Comparison of ENCODE assay signal across 12 mouse cellular contexts in the genomic region with DNA sequence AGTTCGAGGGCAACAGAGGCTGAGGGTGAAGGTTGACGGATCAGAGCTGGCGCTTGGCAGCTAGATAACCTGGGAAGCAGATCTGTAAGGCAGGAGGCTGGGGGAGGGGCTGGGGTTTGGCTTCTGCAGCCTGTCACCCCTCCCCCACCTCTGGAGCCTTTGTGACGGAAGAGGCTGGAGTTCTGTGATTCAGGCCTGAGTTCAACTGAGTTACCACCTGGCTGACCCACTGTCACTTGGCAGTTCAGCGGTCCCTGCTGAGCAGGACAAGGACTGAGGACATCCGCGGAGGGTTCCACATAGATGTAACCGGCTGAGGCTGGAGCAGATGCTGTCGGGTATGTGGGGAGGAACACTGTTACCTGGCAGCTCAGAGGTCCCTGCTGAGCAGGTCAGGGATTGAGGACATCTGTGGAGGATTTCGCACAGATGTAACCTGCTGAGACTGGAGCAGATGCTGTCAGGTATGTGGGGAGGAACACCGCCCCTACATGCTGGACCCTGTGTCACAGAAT.
DNase-seq lines count a peak whose midpoint lies in the region; ATAC-seq and TF ChIP-seq lines count a peak whose summit lies in the region.
"Had no signal": no experiment of that assay in that cellular context is flagged by ENCODE, and none has a peak within 500 bp of the region (broad histone marks: within the 10 kb centered on the region; RNA-seq: fewer than 3 reads in every experiment).

No protein-coding gene starts in this region.

- DNase-seq in liver, embryonic 11.5 days (ENCODE audit: low spot score), result no peak
- peak; percentile 88 to 93 for DNase-seq in cerebellum, adult 2 months
- DNase-seq in adrenal gland, postnatal 14 days, result no peak
- DNase-seq in frontal cortex, postnatal 25 days (ENCODE audit: low spot score in 2 of 2), result no peak
- no peak for DNase-seq in left cerebral cortex, adult 2 months (ENCODE audit: extremely low spot score in 1 of 2, low spot score in 2 of 2)
- DNase-seq: layer of hippocampus, adult 9-11 months had no signal

- TF ChIP-seq CTCF in cerebellum, adult 2 months (IDR thresholded peaks at IDR 0.05; ENCODE audit: borderline replicate concordance, insufficient read depth, low read depth, low read length), result no peak
- TF ChIP-seq CTCF in left cerebral cortex, adult 2 months (IDR thresholded peaks at IDR 0.05), result no peak

- ATAC-seq in liver, embryonic 11.5 days (replicated peaks; ENCODE audit: low FRiP score), result no peak
- no peak for ATAC-seq in liver, embryonic 12.5 days
- no peak for ATAC-seq in forebrain, embryonic 13.5 days
- ATAC-seq in neural tube, embryonic 13.5 days (ENCODE audit: low read depth), result peak; percentile 11; the same call in 1 of the 2 replicates
- ATAC-seq: Patski had no signal

- H3K4me2 ChIP-seq in liver, embryonic 11.5 days, result peak overlapping the region; percentile 14; the same call in 1 of the 2 replicates
- no peak overlapping the region for H3K4me2 ChIP-seq in liver, embryonic 12.5 days
- 0 out of 2 replicates have a peak overlapping the region, but pooled peaks have one; percentile 2 for H3K4me2 ChIP-seq in forebrain, embryonic 13.5 days
- H3K4me2 ChIP-seq in neural tube, embryonic 13.5 days, result no peak overlapping the region
- H3K4me2 ChIP-seq: stomach, embryonic 15.5 days had no signal

- no peaks in the 10 kb centered on the region for H3K36me3 ChIP-seq in liver, embryonic 11.5 days (ENCODE audit: control insufficient read depth, insufficient read depth, low read length)
- no peaks in the 10 kb centered on the region for H3K36me3 ChIP-seq in liver, embryonic 12.5 days
- no peaks in the 10 kb centered on the region for H3K36me3 ChIP-seq in forebrain, embryonic 13.5 days (ENCODE audit: poor library complexity, severe bottlenecking)
- no peaks in the 10 kb centered on the region for H3K36me3 ChIP-seq in neural tube, embryonic 13.5 days
- H3K36me3 ChIP-seq: stomach, embryonic 15.5 days had no signal

- WGBS in liver, embryonic 11.5 days, result 23% methylated on average over 11 of the region's 11 CpGs
- 22% methylated on average over 11 of the region's 11 CpGs for WGBS in liver, embryonic 12.5 days (ENCODE audit: insufficient replicate concordance)
- 5% methylated on average over 11 of the region's 11 CpGs for WGBS in cerebellum, adult 2 months
- WGBS in forebrain, embryonic 13.5 days, result 19% methylated on average over 11 of the region's 11 CpGs
- WGBS in neural tube, embryonic 13.5 days, result 28% methylated on average over 11 of the region's 11 CpGs

- no peaks in the 10 kb centered on the region for H3K4me1 ChIP-seq in liver, embryonic 11.5 days (replicated peaks; ENCODE audit: control insufficient read depth, insufficient read depth, low read length)
- no peaks in the 10 kb centered on the region for H3K4me1 ChIP-seq in liver, embryonic 12.5 days
- H3K4me1 ChIP-seq in cerebellum, adult 2 months (ENCODE audit: control insufficient read depth, insufficient read depth, low read length), result peaks cover 18% of the 10 kb centered on the region
- peaks cover 5% of the 10 kb centered on the region for H3K4me1 ChIP-seq in forebrain, embryonic 13.5 days
- H3K4me1 ChIP-seq in neural tube, embryonic 13.5 days (replicated peaks), result peaks cover 7% of the 10 kb centered on the region

- H3K4me3 ChIP-seq in liver, embryonic 11.5 days (ENCODE audit: low read depth, low read length), result no peak overlapping the region
- H3K4me3 ChIP-seq in liver, embryonic 12.5 days, result no peak overlapping the region
- no peak overlapping the region for H3K4me3 ChIP-seq in cerebellum, adult 2 months (replicated peaks; ENCODE audit: insufficient read depth, low read depth, low read length)
- no peak overlapping the region for H3K4me3 ChIP-seq in forebrain, embryonic 13.5 days
- H3K4me3 ChIP-seq in neural tube, embryonic 13.5 days, result no peak overlapping the region
- no peak overlapping the region for H3K4me3 ChIP-seq in left cerebral cortex, adult 2 months
- H3K4me3 ChIP-seq: erythroblast, embryonic 14.5 days; stomach, embryonic 15.5 days had no signal

- no peaks in the 10 kb centered on the region for H3K27me3 ChIP-seq in liver, embryonic 11.5 days (replicated peaks; ENCODE audit: control insufficient read depth, insufficient read depth, low read length)
- H3K27me3 ChIP-seq in liver, embryonic 12.5 days (replicated peaks), result no peaks in the 10 kb centered on the region
- H3K27me3 ChIP-seq in cerebellum, adult 2 months (ENCODE audit: control insufficient read depth, insufficient read depth, low read length), result no peaks in the 10 kb centered on the region
- no peaks in the 10 kb centered on the region for H3K27me3 ChIP-seq in forebrain, embryonic 13.5 days
- no peaks in the 10 kb centered on the region for H3K27me3 ChIP-seq in neural tube, embryonic 13.5 days
- H3K27me3 ChIP-seq: Patski; stomach, embryonic 15.5 days had no signal

- H3K27ac ChIP-seq in liver, embryonic 11.5 days (ENCODE audit: low read depth, low read length), result no peak overlapping the region
- no peak overlapping the region for H3K27ac ChIP-seq in liver, embryonic 12.5 days
- peak overlapping the region; percentile 87 for H3K27ac ChIP-seq in cerebellum, adult 2 months (ENCODE audit: insufficient read depth, low read length)
- no peak overlapping the region for H3K27ac ChIP-seq in forebrain, embryonic 13.5 days
- no peak overlapping the region for H3K27ac ChIP-seq in neural tube, embryonic 13.5 days (replicated peaks)
- no peak overlapping the region for H3K27ac ChIP-seq in left cerebral cortex, adult 2 months
- H3K27ac ChIP-seq: stomach, embryonic 15.5 days had no signal

- no peak overlapping the region for H3K9ac ChIP-seq in liver, embryonic 11.5 days (ENCODE audit: low read depth, low read length)
- H3K9ac ChIP-seq in liver, embryonic 12.5 days, result no peak overlapping the region
- H3K9ac ChIP-seq in forebrain, embryonic 13.5 days, result no peak overlapping the region
- no peak overlapping the region for H3K9ac ChIP-seq in neural tube, embryonic 13.5 days
- H3K9ac ChIP-seq: stomach, embryonic 15.5 days had no signal

- intact Hi-C loops in left cerebral cortex, adult 2 months (cut with DNase I), result no loop called here

- TF ChIP-seq POLR2A in cerebellum, adult 2 months (IDR thresholded peaks at IDR 0.05; ENCODE audit: borderline replicate concordance, insufficient read depth, low read length), result no peak

- H3K9me3 ChIP-seq in liver, embryonic 11.5 days (ENCODE audit: control insufficient read depth, low read length), result no peaks in the 10 kb centered on the region
- H3K9me3 ChIP-seq in liver, embryonic 12.5 days (replicated peaks), result no peaks in the 10 kb centered on the region
- H3K9me3 ChIP-seq in forebrain, embryonic 13.5 days (replicated peaks), result no peaks in the 10 kb centered on the region
- H3K9me3 ChIP-seq in neural tube, embryonic 13.5 days, result no peaks in the 10 kb centered on the region
- H3K9me3 ChIP-seq: stomach, embryonic 15.5 days had no signal

Comparison
In these comparisons a context has a peak if more than half of its experiments do, and no peak if none do; other contexts are left out.
1. H3K4me2 ChIP-seq: peak in liver, embryonic 11.5 days (single experiment) and forebrain, embryonic 13.5 days (single experiment); none in liver, embryonic 12.5 days (single experiment) and neural tube, embryonic 13.5 days (single experiment).
2. DNase-seq: peak in cerebellum, adult 2 months (2 of 2); none in liver, embryonic 11.5 days (single experiment), adrenal gland, postnatal 14 days (single experiment), frontal cortex, postnatal 25 days (0 of 2) and left cerebral cortex, adult 2 months (0 of 2).